Mouse (Mus musculus): ENCODE results near the gene Camk1d. TPM values are rescaled to one million over a fixed set of nuclear protein-coding genes. Genes with fewer than 3 reads are reported as not detected.
A peak's percentile ranks its signal among the peaks of the same experiment; 100 is the strongest.

Camk1d gene
- polyA plus RNA-seq, 1 experiment, result 14.3 TPM

- Histone ChIP-seq H3K4me1 (ENCODE audit: control insufficient read depth, insufficient read depth, insufficient read length, low read length) (peaks cover 43% of the 10 kb centered on the region), H3K4me3 (ENCODE audit: low read depth, low read length) (no peak overlapping the region), H3K36me3 (ENCODE audit: control insufficient read depth, insufficient read depth, low read length) (no peaks in the 10 kb centered on the region), H3K27ac (ENCODE audit: insufficient read depth, low read depth, low read length) (peak overlapping the region; percentile 63; the same call in 1 of the 2 replicates), H3K27me3 (ENCODE audit: control insufficient read depth, insufficient read depth, low read length) (no peaks in the 10 kb centered on the region)
- 71% methylated on average over 12 of the region's 12 CpGs for WGBS
- no peak for TF ChIP-seq CTCF (IDR thresholded peaks at IDR 0.05; ENCODE audit: extremely low read depth, insufficient read length, insufficient replicate concordance, low read depth, low read length)
- TF ChIP-seq POLR2A (IDR thresholded peaks at IDR 0.05; ENCODE audit: low read depth, low read length), result no peak
These were observed 117.4 kb downstream of the Camk1d start for GRCm38 (mm10) chr2:5596882-5597281.

GRCm38 (mm10) chr2:5595356-5596191 lies 118.7 kb downstream of the Camk1d start:
- WGBS, result 62% methylated on average over 8 of the region's 8 CpGs
- TF ChIP-seq CTCF (IDR thresholded peaks at IDR 0.05; ENCODE audit: extremely low read depth, insufficient read length, insufficient replicate concordance, low read depth, low read length), result no peak
- no peak for TF ChIP-seq POLR2A (IDR thresholded peaks at IDR 0.05; ENCODE audit: low read depth, low read length)
- H3K36me3 ChIP-seq (ENCODE audit: control insufficient read depth, insufficient read depth, low read length), result no peaks in the 10 kb centered on the region
- no peaks in the 10 kb centered on the region for H3K27me3 ChIP-seq (ENCODE audit: control insufficient read depth, insufficient read depth, low read length)
- peak overlapping the region; percentile 63 for H3K27ac ChIP-seq (ENCODE audit: insufficient read depth, low read depth, low read length)
- peaks cover 43% of the 10 kb centered on the region for H3K4me1 ChIP-seq (ENCODE audit: control insufficient read depth, insufficient read depth, insufficient read length, low read length)
- no peak overlapping the region for H3K4me3 ChIP-seq (ENCODE audit: low read depth, low read length)

- Histone ChIP-seq H3K4me3 (ENCODE audit: low read depth, low read length) (no peak overlapping the region), H3K36me3 (ENCODE audit: control insufficient read depth, insufficient read depth, low read length) (no peaks in the 10 kb centered on the region), H3K27me3 (ENCODE audit: control insufficient read depth, insufficient read depth, low read length) (no peaks in the 10 kb centered on the region), H3K27ac (ENCODE audit: insufficient read depth, low read depth, low read length) (no peak overlapping the region), H3K4me1 (ENCODE audit: control insufficient read depth, insufficient read depth, insufficient read length, low read length) (peaks cover 23% of the 10 kb centered on the region)
- WGBS, result 91% methylated on average over 6 of the region's 6 CpGs
- TF ChIP-seq POLR2A (IDR thresholded peaks at IDR 0.05; ENCODE audit: low read depth, low read length) (no peak), CTCF (IDR thresholded peaks at IDR 0.05; ENCODE audit: extremely low read depth, insufficient read length, insufficient replicate concordance, low read depth, low read length) (no peak)
These were observed 121.7 kb downstream of the Camk1d start for GRCm38 (mm10) chr2:5592461-5593136.

- no peaks in the 10 kb centered on the region for H3K36me3 ChIP-seq (ENCODE audit: control insufficient read depth, insufficient read depth, low read length)
- peaks cover 10% of the 10 kb centered on the region; the same call in 1 of the 2 replicates for H3K4me1 ChIP-seq (ENCODE audit: control insufficient read depth, insufficient read depth, insufficient read length, low read length)
- H3K27me3 ChIP-seq (ENCODE audit: control insufficient read depth, insufficient read depth, low read length), result no peaks in the 10 kb centered on the region
- H3K4me3 ChIP-seq (ENCODE audit: low read depth, low read length), result no peak overlapping the region
- TF ChIP-seq POLR2A (IDR thresholded peaks at IDR 0.05; ENCODE audit: low read depth, low read length), result no peak
- TF ChIP-seq CTCF (IDR thresholded peaks at IDR 0.05; ENCODE audit: extremely low read depth, insufficient read length, insufficient replicate concordance, low read depth, low read length), result no peak
- 53% methylated on average over 5 of the region's 5 CpGs for WGBS
- no peak overlapping the region for H3K27ac ChIP-seq (ENCODE audit: insufficient read depth, low read depth, low read length)
These were observed 124.2 kb downstream of the Camk1d start for GRCm38 (mm10) chr2:5590074-5590473.

GRCm38 (mm10) chr2:5589163-5589562 lies 125.2 kb downstream of the Camk1d start:
- Histone ChIP-seq H3K4me3 (ENCODE audit: low read depth, low read length) (no peak overlapping the region), H3K36me3 (ENCODE audit: control insufficient read depth, insufficient read depth, low read length) (no peaks in the 10 kb centered on the region), H3K27ac (ENCODE audit: insufficient read depth, low read depth, low read length) (no peak overlapping the region), H3K27me3 (ENCODE audit: control insufficient read depth, insufficient read depth, low read length) (no peaks in the 10 kb centered on the region), H3K4me1 (ENCODE audit: control insufficient read depth, insufficient read depth, insufficient read length, low read length) (peaks cover 11% of the 10 kb centered on the region; the same call in 1 of the 2 replicates)
- WGBS, result 80% methylated on average over 5 of the region's 5 CpGs
- no peak for TF ChIP-seq CTCF (IDR thresholded peaks at IDR 0.05; ENCODE audit: extremely low read depth, insufficient read length, insufficient replicate concordance, low read depth, low read length)
- TF ChIP-seq POLR2A (IDR thresholded peaks at IDR 0.05; ENCODE audit: low read depth, low read length), result no peak

- TF ChIP-seq CTCF (IDR thresholded peaks at IDR 0.05; ENCODE audit: extremely low read depth, insufficient read length, insufficient replicate concordance, low read depth, low read length) (no peak), POLR2A (IDR thresholded peaks at IDR 0.05; ENCODE audit: low read depth, low read length) (no peak)
- Histone ChIP-seq H3K4me1 (ENCODE audit: control insufficient read depth, insufficient read depth, insufficient read length, low read length) (peaks cover 11% of the 10 kb centered on the region; the same call in 1 of the 2 replicates), H3K4me3 (ENCODE audit: low read depth, low read length) (no peak overlapping the region), H3K27me3 (ENCODE audit: control insufficient read depth, insufficient read depth, low read length) (no peaks in the 10 kb centered on the region), H3K27ac (ENCODE audit: insufficient read depth, low read depth, low read length) (no peak overlapping the region), H3K36me3 (ENCODE audit: control insufficient read depth, insufficient read depth, low read length) (no peaks in the 10 kb centered on the region)
- 92% methylated on average over 8 of the region's 8 CpGs for WGBS
These were observed 125.9 kb downstream of the Camk1d start for GRCm38 (mm10) chr2:5588329-5588982.

All from small intestine, adult 2 months (tissue).